Mouse (Mus musculus): ENCODE measurements around the gene Fam83g.

Fam83g gene

DNA sequence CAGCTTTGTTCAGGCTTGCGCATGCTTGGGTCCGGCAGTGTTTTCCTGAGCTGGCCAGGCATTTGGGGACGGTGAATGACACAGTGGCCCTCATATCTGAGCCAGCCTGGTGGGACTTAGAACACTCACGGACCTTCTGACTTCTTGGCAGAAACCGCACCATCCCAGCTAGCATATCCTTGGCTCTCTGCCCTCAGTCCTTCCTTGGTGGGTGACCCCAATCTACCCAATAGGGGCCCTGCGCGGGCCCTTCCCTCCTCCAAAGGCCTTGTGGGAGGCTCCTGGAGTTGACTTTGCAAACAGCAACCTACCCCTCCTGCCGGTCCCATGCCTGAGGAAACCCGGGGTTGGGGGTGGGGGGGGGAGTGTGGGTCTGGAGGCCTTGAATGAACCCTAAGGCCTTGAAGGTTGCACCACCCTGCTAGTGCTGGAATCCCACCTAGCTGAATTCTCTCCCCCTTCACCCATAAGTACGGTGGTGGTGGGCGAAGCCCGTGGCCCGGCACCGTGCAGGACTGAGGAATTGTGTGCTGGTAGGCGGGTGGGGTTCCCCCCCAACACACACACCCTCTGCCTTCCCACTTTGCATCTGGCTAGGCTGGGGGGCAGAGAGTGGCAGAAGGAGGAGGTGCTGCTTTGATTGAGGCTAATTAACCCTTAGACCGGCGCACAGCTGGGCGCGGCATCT is 9.6 kb upstream of the Fam83g start:
- DNase-seq (ENCODE audit: low spot score in 2 of 2): no peak

DNA sequence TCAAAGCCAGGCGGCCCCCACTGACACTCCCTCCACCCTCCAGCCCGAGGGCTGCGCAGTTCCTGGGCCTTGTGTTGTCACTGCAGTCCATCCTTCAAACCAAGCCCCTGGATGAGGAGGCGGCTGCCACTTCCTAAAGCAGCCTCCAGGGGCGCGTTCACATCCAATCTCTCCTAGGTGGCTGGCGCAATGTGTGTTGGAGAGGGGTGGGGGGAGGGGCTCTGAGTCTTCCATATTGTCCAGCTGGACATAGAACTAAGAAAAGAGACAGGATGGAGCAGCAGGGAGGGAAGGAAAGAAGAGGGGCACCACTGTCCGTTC is 9.1 kb upstream of the Fam83g start:
- DNase-seq (ENCODE audit: low spot score in 2 of 2): no peak

DNA sequence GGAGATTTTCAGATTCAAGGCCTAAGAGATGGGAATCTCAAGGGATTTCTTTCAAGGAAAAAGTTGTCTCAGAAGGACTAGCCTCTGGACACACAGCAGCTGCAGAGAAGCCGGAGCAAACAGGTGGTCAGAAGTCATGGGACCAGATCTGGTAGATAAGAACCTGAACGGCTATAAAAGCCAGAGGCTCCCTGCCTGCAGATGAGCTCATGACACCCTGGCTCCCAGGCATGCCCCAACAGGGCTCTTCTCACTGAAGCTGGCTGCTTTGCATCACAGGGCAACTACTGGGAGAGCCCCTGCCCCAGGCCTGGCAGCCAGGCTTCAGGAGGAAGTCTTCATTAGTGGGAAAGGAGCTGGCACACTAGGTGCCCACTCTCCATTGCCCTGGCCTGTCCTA is 8.6 kb upstream of the Fam83g start:
- no peak for DNase-seq (ENCODE audit: low spot score in 2 of 2)

DNA sequence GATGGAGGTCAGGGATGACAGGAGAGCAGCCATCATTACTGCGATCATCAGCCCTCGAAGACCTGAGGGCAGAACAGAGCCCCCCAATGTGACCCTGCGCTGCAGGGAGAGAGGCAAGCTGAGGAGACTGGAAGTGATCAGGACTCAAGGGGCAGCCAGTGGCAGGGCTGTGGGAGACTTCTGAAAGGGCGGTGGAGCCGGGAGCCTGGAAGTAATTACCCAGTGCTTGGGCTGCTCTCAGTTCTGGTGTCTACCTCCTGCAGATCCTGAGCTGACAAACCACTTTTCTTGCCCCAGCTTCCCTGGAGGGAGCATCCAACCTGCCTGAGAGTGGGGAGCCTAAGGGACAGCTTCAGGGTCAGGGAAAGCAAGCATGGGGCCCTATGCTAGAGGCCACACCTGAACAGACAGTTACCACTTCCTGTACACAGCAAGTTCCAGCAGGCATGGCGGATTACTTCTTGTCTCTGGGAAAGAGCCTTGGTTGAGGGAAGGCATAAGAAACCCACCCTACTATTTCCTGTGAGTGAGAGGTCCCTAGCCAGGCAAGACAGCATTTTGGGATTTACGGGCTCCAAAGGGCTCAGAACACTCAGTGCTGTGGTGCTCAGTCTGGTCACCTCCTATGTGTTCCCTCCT is 7.6 kb upstream of the Fam83g start:
- DNase-seq (ENCODE audit: low spot score in 2 of 2): no peak

DNA sequence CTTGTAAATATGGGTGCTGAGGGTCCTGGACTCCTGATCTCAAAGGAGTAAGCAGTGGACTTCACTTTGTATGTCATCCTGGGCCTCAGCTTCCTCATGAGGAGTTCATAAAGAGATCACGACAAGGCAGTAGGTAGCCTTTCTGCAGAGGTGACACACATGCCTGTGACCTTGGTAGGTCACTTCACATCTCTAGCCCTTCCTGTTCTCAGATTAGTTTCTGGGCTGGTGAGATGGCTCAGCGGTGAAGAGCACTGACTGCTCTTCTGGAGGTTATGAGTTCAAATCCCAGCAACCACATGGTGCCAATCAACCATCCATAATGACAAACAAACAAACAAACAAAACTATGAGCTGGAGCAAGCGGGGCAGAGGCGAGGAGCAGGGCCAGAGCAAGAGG is 6.2 kb upstream of the Fam83g start:
- DNase-seq (ENCODE audit: low spot score in 2 of 2): no peak

DNA sequence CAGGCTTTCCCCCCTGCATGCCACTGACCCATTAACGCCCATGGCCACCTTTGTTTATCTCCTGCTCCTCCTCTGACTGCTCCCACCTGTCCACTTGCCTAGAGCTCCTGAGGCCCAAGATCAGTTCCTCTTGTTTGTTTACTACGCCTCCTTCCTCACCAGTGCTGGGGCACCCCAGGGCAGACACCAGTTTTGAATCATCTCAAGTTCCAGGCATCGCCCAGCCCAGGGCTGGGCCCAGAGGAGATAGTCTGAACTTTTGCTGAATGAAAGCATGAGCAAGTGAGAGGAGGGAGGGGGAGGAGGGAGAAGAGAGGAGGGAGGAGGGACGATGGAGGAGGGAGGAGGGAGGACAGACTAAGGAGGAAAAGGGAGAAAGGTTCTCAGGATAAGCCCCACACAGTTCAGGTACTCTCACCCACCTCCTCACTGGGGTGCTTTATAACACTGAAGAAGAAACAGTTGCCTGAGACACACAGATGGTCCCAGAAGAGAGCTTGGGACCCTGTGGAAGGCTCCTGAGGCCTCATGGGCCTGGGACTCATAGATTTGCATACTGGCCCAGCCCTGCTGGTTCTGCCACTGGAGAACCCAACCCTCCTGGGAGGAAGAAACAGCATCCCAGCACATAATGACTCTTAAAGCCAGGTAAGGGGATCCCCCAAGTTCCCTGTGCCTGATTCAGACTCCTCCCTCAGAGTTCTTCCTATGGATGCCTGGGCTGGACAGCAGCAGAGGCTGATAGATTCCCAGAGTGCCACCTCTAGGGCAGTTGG is 4.6 kb upstream of the Fam83g start:
- no peak for DNase-seq (ENCODE audit: low spot score in 2 of 2)

DNA sequence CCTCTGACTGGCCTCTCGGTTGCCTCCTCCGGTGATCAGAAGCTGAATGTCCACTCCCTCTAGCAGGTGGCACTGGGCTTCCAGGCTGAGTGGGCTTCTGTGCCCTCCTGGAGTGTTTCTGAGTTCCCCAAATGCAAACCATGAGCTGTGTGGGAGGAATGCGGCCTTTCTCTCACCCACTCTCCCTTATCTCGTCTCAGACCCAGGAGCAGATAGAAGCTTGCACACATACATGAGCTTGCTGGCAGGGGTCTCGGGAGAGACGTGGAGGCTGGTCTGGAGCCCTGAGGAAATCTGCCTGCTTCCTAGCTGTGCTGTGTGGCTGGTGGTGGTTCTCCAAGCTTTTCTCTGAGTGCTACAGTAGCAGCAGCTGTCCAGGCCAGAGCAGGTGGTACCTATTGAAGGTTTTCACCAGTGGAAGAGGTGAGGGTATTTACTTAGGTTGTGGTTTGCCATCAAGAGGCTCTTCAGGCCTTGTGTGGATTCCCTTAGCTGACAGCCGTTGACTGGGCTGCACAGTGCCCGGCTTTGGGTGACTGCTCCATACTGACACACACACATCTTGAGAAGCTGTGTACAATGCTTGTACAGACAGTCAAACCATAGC is 1.3 kb downstream of the Fam83g start:
- no peak for DNase-seq (ENCODE audit: low spot score in 2 of 2)

DNA sequence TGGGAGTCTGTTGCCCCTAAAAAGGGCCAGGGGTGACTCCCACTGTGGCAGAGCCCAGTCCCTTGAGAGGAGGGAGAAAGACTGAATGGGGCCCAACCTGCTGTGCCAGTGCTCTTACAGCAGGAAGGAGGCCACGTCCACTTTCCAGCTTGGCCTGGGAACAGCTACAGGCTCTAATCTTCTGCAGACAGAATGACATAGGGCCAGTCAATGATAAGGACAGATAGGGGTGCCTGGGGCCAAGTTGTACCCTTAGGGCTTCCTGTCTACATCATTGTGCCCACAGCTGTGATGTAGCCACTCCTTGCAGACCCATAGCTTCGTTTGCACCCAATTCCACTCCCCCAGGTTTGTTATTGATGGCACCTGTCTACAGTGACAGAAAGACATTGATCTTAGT is 2.2 kb downstream of the Fam83g start:
- no peak for DNase-seq (ENCODE audit: low spot score in 2 of 2)

DNA sequence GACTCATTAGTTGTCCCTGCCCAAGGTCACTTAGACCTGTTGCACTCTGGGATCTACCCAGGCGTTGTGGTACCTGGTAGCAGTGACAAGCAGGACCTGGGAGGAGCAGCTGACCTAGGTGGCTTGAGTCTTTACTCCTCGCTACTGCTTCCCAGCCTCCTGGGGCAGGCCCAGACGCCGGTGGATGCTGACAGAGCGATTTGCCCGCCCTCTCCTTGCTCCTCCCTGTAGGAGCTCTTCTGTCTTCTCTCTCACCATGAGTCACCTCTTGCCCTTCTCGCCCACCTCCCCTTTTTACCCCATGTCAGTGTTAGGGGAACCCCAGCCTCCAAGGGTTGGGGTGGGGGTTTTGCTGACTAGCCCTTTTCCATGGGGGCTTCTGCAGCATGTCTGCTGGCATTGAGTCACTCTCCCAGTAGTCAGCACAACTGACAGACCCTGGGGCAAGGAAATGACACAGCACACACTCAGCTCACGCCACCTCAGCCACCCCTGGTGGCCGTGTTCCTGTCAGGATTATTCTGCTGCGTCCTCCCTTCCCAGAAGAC is 3.1 kb downstream of the Fam83g start:
- no peak for DNase-seq (ENCODE audit: low spot score in 2 of 2)

DNA sequence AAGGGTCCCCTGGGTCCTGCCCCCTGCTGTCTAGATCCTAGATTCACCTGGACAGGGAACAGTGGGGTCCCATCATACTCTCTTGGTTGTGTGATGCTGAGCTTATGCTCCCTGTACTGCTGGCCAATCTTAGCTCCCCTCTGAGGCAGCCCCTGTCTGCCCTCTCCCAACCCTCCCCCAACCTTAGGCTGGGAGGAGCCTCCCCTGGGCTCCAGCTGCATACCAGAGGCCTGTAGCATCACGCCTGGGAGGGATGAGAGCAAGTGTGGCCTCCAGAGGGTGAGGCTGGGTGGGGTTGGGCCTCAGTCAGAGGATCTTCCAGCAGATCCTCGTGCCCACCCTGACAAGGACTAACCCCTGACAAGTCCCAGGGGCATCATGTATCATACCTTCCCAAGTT is 3.7 kb downstream of the Fam83g start:
- DNase-seq (ENCODE audit: low spot score in 2 of 2): no peak

DNA sequence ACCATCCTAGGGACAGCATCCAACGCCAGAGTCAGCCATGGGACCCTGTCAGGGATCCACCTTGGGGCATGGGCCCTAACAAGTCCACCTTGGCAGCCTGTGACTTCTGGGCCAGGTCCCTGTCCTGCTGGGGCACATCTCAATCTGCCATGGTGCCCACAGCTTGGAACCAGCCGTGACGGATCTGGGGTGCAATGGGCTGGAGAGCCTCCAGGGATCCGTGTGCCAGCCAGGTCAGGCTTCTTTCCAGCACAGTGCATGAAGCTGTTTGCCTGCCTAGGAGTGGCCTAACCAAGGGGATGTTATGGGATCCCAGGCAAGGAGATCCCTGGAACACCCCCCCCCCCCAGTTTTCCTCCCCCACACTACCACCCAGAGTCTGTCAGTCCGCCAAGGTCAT is 9.1 kb downstream of the Fam83g start:
- DNase-seq (ENCODE audit: low spot score in 2 of 2): no peak

DNA sequence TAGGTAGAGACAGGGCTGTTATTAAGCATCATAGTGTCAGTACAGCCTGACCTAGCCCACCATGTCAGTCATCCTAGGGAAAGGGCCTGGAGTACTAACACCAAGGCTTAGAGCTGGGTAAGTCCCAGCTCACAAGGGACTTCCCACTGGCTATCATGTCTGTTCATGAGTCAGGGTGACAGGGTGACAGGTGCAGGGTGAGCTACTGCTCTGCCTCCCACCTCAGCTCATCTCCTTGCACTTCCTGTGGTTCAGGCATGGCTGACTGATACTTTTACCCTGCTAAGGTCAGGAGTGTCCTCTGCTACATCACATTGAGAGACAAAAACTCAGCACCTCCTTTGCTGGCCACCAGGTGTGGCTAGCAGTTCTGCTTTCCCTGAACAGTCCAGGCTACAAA is 15.0 kb downstream of the Fam83g start:
- DNase-seq (ENCODE audit: low spot score in 2 of 2): no peak

DNA sequence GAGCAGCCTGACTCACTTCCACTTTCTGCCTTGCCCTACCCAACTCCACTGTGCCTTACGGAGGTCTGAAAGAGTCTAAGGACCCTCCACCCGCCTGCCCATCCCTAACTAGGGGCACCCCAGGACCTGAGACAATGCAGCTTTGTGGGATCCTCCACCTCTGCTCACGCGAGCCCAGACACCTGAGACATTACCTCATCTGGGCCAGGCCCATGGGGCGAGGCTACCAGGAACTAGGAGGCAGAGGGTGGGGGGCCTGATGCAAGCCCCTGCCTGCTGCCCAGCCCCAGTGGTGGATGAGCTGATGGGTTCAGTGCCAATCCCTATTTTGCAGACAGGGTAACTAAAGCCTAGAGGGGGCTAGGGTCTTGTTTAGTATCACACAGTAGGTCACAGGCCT is 15.6 kb downstream of the Fam83g start:
- DNase-seq (ENCODE audit: low spot score in 2 of 2): no peak

DNA sequence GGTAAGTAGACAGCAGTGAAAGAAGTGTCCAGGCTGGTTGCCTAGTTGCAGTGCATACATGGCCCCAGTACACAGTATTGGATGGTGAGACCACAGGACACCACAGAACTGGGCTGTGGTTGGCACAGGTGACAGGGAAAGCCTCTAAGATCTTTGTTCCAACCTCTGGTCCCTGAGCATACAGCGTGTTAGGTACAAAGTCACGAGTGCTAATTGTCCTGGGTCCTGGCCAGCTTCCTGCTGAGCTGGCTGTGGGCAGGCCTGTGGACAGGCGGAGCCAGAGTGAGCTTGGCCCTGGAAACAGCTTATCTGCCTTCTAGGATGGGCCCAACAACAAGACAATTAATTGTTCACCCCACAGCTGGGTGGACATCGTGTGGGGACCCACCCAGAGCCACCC is 16.0 kb downstream of the Fam83g start:
- no peak for DNase-seq (ENCODE audit: low spot score in 2 of 2)

DNA sequence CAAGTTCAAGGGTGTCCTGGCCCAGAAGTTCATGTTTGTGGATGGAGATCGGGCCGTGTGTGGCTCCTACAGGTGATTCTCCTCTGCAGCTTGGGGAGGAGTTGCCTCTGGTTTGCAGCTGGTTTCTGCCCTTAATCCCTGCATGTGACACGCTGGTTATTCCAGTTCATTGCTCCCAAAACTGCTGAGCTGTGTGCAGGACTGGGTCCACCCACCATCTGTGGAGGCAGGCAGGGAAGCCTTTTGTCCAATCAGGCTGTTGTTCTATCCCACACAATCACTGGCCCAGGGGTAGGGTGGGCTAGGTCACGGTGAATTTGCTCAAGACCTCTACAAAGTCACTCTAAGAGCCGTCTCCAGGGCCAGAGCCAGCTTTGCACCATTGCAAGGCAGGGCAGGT is 17.8 kb downstream of the Fam83g start:
- DNase-seq (ENCODE audit: low spot score in 2 of 2): no peak

DNA sequence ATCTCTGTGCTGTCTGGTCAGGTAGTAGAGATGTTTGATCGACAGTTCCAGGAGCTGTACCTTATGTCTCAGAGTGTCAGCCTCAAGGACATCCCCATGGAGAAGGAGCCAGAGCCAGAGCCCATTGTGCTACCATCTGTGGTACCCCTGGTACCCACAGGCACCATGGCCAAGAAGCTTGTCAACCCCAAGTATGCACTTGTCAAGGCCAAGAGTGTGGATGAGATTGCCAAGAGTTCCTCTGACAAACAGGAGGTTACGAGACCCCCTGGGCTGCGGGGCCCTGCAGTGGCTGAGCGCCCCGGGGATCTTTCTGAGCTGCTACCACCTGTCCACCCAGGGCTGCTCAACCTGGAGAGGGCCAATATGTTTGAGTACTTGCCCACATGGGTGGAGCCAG is 18.6 kb downstream of the Fam83g start:
- DNase-seq (ENCODE audit: low spot score in 2 of 2): no peak

DNA sequence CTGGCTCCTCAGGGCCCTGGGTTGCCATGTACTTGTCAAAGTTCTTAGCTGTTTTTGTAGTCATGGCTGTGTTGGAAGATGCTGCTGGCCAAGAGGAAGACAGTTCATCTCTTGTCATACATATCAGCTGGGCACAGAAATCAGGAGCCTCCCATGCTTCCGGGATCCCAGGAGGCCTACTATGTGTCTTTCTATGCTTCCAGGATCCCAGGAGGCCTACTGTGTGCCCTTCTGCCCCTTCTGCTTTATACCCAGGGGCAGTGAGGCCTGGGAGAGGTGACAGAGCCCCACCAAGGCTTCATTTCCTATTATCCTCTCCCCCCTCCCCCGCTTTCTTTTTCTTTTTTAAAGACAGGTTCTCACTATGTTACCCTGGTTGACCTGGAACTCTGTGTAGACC is 21.7 kb downstream of the Fam83g start:
- DNase-seq (ENCODE audit: low spot score in 2 of 2): no peak

DNA sequence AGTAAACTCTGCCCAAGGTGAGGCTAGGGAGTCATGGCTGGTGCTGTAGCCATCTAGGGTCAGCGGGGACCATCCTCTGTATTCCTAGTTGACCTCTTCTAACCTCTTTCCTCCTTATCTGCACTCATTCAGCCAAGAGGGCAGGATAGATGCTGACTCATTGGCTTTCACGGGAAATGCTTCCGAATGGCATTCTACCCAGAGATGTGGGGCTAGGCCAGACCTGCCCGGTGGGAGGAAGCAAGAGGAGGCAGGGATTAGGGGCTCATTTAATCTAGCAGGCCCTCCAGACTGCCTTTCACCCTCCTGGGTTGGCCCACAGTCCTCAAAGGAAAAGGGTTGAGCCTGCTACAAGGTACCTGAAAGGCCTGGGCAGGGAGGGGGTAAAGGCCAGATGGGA is 22.3 kb downstream of the Fam83g start:
- no peak for DNase-seq (ENCODE audit: low spot score in 2 of 2)

DNA sequence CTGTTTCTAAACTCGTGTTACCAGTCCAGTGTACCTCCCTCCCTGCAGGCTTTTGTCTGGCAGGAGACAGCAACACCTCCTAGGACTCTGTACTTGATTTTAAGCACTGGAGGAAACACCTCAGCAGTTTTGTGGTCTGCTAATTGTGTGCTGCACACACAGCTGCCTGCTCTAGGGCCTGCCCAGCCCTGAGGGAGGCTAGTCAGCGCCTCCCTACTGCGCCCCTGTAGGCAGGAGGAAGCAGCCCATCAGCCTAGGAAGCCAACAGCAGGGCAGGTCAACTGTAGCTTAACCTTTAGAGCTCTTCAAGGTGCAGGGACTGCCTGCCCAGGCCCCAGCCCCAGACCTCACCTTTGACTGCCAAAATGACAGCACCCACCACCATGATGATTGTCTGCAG is 25.0 kb downstream of the Fam83g start:
- no peak for DNase-seq (ENCODE audit: low spot score in 2 of 2)

DNA sequence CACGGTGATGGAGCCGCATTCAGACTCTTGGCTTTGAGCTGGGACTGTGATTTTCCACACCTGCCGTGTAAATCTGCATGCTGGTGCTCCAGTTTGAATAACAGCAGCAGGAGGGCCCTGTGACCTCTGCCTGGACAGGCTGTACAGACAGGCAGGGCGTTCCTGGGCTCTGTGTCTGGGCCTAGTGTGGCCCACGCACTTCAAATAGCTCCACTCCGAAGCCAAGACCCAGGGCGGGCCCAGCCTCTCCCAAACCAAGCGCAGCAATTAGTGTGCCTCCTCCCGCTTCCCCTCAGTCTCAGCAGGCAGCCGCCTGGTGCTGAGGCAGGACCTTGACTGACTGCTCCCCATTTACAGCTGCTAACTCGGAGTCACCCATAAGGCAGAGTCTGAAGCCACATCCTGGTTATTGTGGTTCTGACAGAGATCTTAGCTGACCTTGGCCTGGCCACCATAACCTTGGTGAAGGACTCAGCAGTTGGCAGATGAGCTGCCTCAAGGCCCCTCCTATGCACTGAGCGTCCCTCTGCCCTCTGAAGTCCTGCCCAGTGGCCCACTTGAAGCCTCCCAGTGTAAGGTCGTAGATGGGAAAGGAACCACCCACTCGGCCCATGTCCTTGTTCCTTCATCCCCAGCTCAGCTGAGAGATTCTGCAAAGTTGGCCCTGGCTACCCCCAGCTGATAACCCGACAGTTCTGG is 29.4 kb downstream of the Fam83g start:
- peak in 1 of 2 experiments; percentile 13 for DNase-seq (ENCODE audit: low spot score in 2 of 2)

DNA sequence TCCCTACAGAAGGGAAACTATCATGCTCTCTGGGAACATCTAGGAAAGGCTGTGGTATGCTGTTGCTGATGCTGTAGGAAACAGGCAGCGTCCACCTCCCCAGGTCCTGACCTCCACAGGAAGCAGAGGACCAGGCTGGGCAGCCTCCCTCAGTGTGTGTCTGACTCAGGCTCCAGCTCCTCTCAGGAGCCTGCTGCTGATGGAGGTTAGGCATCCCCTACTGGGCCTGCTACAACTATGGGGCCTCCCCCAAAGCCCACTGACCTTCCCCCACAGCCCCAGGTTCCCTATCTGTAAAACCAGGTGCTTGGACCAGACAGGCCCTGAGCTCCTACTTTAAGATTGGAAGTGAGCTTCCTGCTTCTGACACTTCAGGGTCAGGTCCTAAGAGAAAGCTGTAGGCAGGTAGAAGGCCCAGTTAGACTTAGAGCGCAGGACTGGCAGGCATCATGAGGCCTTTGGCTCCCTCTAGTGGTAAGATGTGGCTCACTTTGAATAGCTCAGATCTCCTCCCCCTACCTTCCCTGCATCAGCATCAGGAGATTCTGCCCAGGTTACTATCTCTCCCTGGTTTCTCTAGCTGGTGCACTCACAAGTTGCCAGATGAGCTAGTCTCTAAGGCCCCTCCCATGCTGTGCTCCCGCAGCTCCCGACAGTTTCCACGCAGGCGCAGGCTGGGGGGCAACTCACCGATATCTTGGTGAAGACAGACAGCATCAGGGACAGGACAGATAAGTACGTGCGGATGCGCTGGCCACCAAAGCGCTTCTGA is 30.6 kb downstream of the Fam83g start:
- peak; percentile 64 to 77 for DNase-seq (ENCODE audit: low spot score in 2 of 2)
